Mouse (Mus musculus): ENCODE data around the gene Inf2.

- TF ChIP-seq EP300 (IDR thresholded peaks at IDR 0.05; ENCODE audit: low read depth in 1 of 2, low read length in 2 of 2) (no peak), TAL1 (IDR thresholded peaks at IDR 0.05; ENCODE audit: low read length) (no peak), SMC3 (IDR thresholded peaks at IDR 0.05; ENCODE audit: low read depth, low read length) (no peak), CTCF (IDR thresholded peaks at IDR 0.05 in 2 of 3, conservative IDR thresholded peaks at IDR 0.05 in 1 of 3; ENCODE audit: control insufficient read depth in 1 of 3, insufficient read depth in 1 of 3, low read depth in 2 of 3, low read length in 3 of 3, poor library complexity in 1 of 3, severe bottlenecking in 1 of 3) (no peak), POLR2AphosphoS2 (IDR thresholded peaks at IDR 0.05; ENCODE audit: low read length) (no peak), POLR2A (IDR thresholded peaks at IDR 0.05; ENCODE audit: control insufficient read depth in 1 of 2, insufficient read depth in 1 of 2, low read depth in 1 of 2, low read length in 2 of 2, poor library complexity in 1 of 2) (no peak), HCFC1 (IDR thresholded peaks at IDR 0.05; ENCODE audit: low read depth, low read length) (no peak), E2F4 (IDR thresholded peaks at IDR 0.05; ENCODE audit: borderline replicate concordance, low read depth, low read length) (no peak), RAD21 (IDR thresholded peaks at IDR 0.05; ENCODE audit: low read depth, low read length) (no peak), USF2 (IDR thresholded peaks at IDR 0.05; ENCODE audit: borderline replicate concordance in 1 of 2, insufficient read depth in 1 of 2, low read depth in 1 of 2, low read length in 2 of 2) (no peak), ZMIZ1 (IDR thresholded peaks at IDR 0.05; ENCODE audit: low read depth, low read length) (no peak)
These were observed 18.4 kb downstream of the Inf2 start for GRCm38 (mm10) chr12:112606998-112607397.

All from MEL (cell line).